Mouse (Mus musculus): ENCODE data around the gene Timm8b. TPM values are rescaled to one million over a fixed set of nuclear protein-coding genes. Genes with fewer than 3 reads are reported as not detected.

The Timm8b gene
- polyA plus RNA-seq, 1 experiment from 2014 or later: 327 TPM

DNA sequence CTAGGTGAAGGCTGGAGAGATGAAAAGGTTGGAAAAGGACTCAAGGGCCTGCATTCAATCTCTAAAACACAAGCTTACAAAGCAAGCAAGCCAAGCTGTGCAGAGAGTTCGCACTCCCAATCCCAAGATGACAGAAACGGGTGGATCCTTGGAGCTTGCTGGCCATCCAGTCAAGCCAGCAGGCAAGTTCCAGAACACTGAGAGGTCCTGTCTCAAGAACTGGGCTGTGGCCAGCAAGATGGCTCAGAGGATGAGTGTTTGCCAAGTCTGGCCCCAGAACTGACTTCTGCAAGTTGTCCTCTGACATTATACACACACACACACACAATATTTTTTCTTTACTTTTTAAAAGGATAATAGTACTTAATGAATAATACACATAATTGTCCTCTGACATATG, 35.8 kb upstream of the Timm8b start:
- H3K9ac ChIP-seq (replicated peaks; ENCODE audit: low read depth, low read length): no peak overlapping the region
- H3K4me3 ChIP-seq (replicated peaks; ENCODE audit: low read length): no peak overlapping the region
- no peak overlapping the region for H3K27ac ChIP-seq (ENCODE audit: low read length)
- no peaks in the 10 kb centered on the region for H3K9me3 ChIP-seq (ENCODE audit: control insufficient read depth, low read length)
- no peak overlapping the region for H3K4me2 ChIP-seq (ENCODE audit: low read length)
- H3K36me3 ChIP-seq (ENCODE audit: control insufficient read depth, insufficient read depth): no peaks in the 10 kb centered on the region
- no peak for ATAC-seq
- no peaks in the 10 kb centered on the region for H3K27me3 ChIP-seq (replicated peaks; ENCODE audit: control insufficient read depth, insufficient read depth, low read length)
- WGBS: 85% methylated on average over 2 of the region's 2 CpGs
- H3K4me1 ChIP-seq (replicated peaks; ENCODE audit: control insufficient read depth, insufficient read depth, low read length): no peaks in the 10 kb centered on the region

DNA sequence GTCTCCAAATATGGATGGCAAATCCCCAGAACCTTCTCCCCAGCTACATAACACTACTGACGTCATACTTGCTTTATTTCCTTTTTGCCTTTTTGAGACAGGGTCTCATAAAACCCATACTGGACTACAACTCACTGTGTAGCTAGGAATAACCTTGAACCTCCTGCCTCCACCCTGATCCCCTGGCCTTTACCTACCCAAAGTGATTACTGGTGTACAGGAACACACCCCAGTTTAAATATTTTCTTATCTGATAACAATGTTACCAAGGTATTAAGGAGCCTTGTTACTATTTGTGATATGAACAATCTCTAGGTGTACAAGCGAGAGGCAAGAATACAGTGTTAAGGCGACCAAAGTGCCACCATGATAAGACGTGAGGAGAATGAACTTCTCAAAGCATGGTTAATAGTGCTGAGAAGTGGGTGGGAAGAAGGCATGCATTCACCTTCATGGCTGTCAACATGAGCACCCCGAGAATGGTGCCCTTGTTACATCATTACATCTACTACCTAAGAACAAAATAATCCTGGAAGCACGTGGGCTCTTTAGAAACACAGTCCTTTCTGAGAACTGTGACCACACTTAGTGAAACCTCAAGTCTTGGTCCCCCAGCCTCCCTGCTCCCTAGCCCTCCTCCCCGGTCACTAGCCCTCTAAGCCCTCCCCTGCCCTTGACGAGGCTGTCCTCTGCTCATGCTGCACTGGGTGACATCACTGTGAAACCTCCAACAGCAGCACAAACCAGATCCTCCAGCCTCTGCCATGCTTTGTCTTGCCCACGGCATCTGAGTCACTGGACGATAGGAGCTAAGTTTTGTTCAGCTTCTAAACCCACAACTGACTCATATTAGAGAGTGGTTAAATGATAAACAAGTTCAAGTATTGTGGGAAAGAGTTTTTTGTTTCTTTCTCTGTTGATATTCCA, 33.8 kb upstream of the Timm8b start:
- Histone ChIP-seq H3K27ac (ENCODE audit: low read length) (no peak overlapping the region), H3K9ac (replicated peaks; ENCODE audit: low read depth, low read length) (no peak overlapping the region), H3K9me3 (ENCODE audit: control insufficient read depth, low read length) (no peaks in the 10 kb centered on the region), H3K4me2 (ENCODE audit: low read length) (no peak overlapping the region), H3K4me3 (replicated peaks; ENCODE audit: low read length) (no peak overlapping the region), H3K4me1 (replicated peaks; ENCODE audit: control insufficient read depth, insufficient read depth, low read length) (no peaks in the 10 kb centered on the region), H3K36me3 (ENCODE audit: control insufficient read depth, insufficient read depth) (no peaks in the 10 kb centered on the region), H3K27me3 (replicated peaks; ENCODE audit: control insufficient read depth, insufficient read depth, low read length) (no peaks in the 10 kb centered on the region)
- 80% methylated on average over 10 of the region's 10 CpGs for WGBS
- ATAC-seq: no peak

GRCm38 (mm10) chr9:50580370-50580769, 23.3 kb upstream of the Timm8b start:
- no peak overlapping the region for H3K4me2 ChIP-seq (ENCODE audit: low read length)
- ATAC-seq: no peak
- no peak overlapping the region for H3K4me3 ChIP-seq (replicated peaks; ENCODE audit: low read length)
- no peak overlapping the region for H3K9ac ChIP-seq (replicated peaks; ENCODE audit: low read depth, low read length)
- H3K27ac ChIP-seq (ENCODE audit: low read length): no peak overlapping the region
- no peaks in the 10 kb centered on the region for H3K27me3 ChIP-seq (replicated peaks; ENCODE audit: control insufficient read depth, insufficient read depth, low read length)
- H3K4me1 ChIP-seq (replicated peaks; ENCODE audit: control insufficient read depth, insufficient read depth, low read length): no peaks in the 10 kb centered on the region
- no peaks in the 10 kb centered on the region for H3K36me3 ChIP-seq (ENCODE audit: control insufficient read depth, insufficient read depth)
- no peaks in the 10 kb centered on the region for H3K9me3 ChIP-seq (ENCODE audit: control insufficient read depth, low read length)
- WGBS: 35% methylated on average over 4 of the region's 4 CpGs

DNA sequence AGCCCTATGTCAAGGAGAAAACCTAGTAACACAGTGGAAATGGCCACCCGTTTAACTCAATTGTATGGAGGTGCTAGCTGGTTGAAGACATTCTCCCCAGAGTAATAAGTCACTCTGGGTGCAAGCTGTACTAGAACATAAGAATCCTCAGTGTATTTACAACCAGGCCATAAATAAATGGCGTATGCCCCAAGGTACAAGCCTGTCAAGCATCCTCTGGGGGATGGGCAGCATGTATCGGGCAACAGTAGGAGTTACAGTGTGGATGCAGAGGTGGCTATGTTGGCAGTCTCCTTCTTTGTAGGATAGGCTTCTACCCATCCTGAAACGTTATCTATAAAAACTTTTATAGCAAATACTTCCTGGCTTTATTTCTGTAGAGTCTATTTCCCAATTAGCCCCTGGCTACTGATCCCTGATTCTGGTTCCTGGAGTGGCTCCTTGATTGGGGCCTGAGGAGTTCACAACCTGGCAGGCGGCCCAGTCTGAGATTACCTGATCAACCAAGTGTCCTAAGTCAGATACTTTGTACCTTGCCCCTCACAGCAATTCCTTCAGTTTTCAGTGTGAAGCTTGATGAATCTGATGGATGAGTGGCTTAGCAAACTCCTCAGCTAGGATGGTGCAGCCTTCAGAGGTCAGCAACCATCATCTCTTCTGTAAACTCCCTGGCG, 18.4 kb upstream of the Timm8b start:
- no peak for ATAC-seq
- WGBS: 87% methylated on average over 6 of the region's 6 CpGs

GRCm38 (mm10) chr9:50586955-50587354, 16.8 kb upstream of the Timm8b start:
- H3K9ac ChIP-seq (replicated peaks; ENCODE audit: low read depth, low read length): no peak overlapping the region
- no peak for ATAC-seq
- no peak overlapping the region for H3K27ac ChIP-seq (ENCODE audit: low read length)
- H3K9me3 ChIP-seq (ENCODE audit: control insufficient read depth, low read length): no peaks in the 10 kb centered on the region
- H3K36me3 ChIP-seq (ENCODE audit: control insufficient read depth, insufficient read depth): no peaks in the 10 kb centered on the region
- no peak overlapping the region for H3K4me3 ChIP-seq (replicated peaks; ENCODE audit: low read length)
- H3K27me3 ChIP-seq (replicated peaks; ENCODE audit: control insufficient read depth, insufficient read depth, low read length): no peaks in the 10 kb centered on the region
- WGBS: 81% methylated on average over 4 of the region's 4 CpGs
- H3K4me1 ChIP-seq (replicated peaks; ENCODE audit: control insufficient read depth, insufficient read depth, low read length): no peaks in the 10 kb centered on the region
- H3K4me2 ChIP-seq (ENCODE audit: low read length): no peak overlapping the region

More for the DNA sequence above, 18.4 kb upstream of the Timm8b start:
- Histone ChIP-seq H3K36me3 (ENCODE audit: control insufficient read depth, insufficient read depth) (no peaks in the 10 kb centered on the region), H3K27ac (ENCODE audit: low read length) (no peak overlapping the region), H3K4me1 (replicated peaks; ENCODE audit: control insufficient read depth, insufficient read depth, low read length) (no peaks in the 10 kb centered on the region), H3K27me3 (replicated peaks; ENCODE audit: control insufficient read depth, insufficient read depth, low read length) (no peaks in the 10 kb centered on the region), H3K9me3 (ENCODE audit: control insufficient read depth, low read length) (no peaks in the 10 kb centered on the region), H3K9ac (replicated peaks; ENCODE audit: low read depth, low read length) (no peak overlapping the region), H3K4me3 (replicated peaks; ENCODE audit: low read length) (no peak overlapping the region), H3K4me2 (ENCODE audit: low read length) (no peak overlapping the region)

DNA sequence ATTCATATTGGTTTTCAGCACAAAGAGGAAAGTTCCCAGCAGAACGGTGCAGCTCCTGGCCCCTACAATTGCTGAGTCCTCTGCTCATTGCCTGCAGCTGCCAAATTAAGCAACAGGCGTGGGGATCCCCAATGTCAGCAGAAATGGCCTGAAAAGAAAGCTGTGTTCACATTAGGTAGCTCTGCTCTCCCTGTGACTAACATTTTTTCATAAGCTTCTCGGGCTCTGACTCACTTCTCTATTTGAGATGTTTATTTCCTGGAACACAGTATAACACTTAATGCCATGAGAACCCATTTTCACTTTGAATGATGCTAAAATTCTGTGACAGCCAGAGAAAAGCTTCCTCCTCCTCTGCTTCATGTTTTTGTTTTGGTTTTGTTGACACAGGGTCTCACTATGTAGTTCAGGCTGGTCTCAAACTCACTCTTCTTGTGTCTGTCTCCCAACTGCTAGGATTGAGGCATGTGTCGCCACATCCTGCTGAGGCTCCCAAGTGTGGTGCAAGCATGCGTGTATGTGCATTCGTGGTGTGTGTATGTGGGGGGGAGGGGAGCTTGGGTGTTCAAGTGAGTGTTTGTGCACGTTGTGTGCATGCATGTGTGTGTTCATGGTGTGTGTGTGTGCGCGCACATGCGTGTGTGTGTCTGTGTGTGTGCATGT, 12.7 kb upstream of the Timm8b start:
- Histone ChIP-seq H3K9me3 (ENCODE audit: control insufficient read depth, low read length) (no peaks in the 10 kb centered on the region), H3K36me3 (ENCODE audit: control insufficient read depth, insufficient read depth) (no peaks in the 10 kb centered on the region; the same call in 1 of the 2 replicates), H3K4me2 (ENCODE audit: low read length) (no peak overlapping the region), H3K4me1 (replicated peaks; ENCODE audit: control insufficient read depth, insufficient read depth, low read length) (no peaks in the 10 kb centered on the region), H3K27me3 (replicated peaks; ENCODE audit: control insufficient read depth, insufficient read depth, low read length) (no peaks in the 10 kb centered on the region), H3K27ac (ENCODE audit: low read length) (no peak overlapping the region), H3K4me3 (replicated peaks; ENCODE audit: low read length) (no peak overlapping the region), H3K9ac (replicated peaks; ENCODE audit: low read depth, low read length) (no peak overlapping the region)
- ATAC-seq: no peak
- 75% methylated on average over 10 of the region's 10 CpGs for WGBS

GRCm38 (mm10) chr9:50592955-50593354, 10.8 kb upstream of the Timm8b start:
- peaks cover 9% of the 10 kb centered on the region for H3K36me3 ChIP-seq (ENCODE audit: control insufficient read depth, insufficient read depth)
- H3K4me2 ChIP-seq (ENCODE audit: low read length): no peak overlapping the region
- no peak overlapping the region for H3K27ac ChIP-seq (ENCODE audit: low read length)
- H3K27me3 ChIP-seq (replicated peaks; ENCODE audit: control insufficient read depth, insufficient read depth, low read length): no peaks in the 10 kb centered on the region
- no peak overlapping the region for H3K4me3 ChIP-seq (replicated peaks; ENCODE audit: low read length)
- no peaks in the 10 kb centered on the region for H3K4me1 ChIP-seq (replicated peaks; ENCODE audit: control insufficient read depth, insufficient read depth, low read length)
- H3K9ac ChIP-seq (replicated peaks; ENCODE audit: low read depth, low read length): no peak overlapping the region
- no peaks in the 10 kb centered on the region for H3K9me3 ChIP-seq (ENCODE audit: control insufficient read depth, low read length)
- 90% methylated on average over 9 of the region's 9 CpGs for WGBS
- no peak for ATAC-seq

DNA sequence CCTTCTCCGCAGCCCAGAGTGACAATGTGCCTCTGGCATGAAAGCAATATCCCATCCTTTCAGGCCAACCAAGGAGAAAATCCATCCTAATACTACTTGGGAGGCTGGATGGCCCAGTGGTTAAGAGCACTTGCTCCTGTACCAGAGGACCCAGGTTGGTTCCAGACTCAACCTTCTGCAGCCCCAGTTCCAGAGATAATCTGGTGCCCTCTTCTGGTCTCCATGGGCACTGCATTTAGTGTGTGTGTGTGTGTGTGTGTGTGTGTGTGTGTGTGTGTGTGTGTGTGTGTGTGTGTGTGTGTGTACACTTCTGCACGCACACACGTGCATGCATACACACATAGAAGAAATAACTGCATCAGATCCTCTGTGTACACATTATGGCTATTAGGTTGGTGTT, 10.2 kb upstream of the Timm8b start:
- H3K27ac ChIP-seq (ENCODE audit: low read length): no peak overlapping the region
- H3K4me3 ChIP-seq (replicated peaks; ENCODE audit: low read length): no peak overlapping the region
- H3K27me3 ChIP-seq (replicated peaks; ENCODE audit: control insufficient read depth, insufficient read depth, low read length): no peaks in the 10 kb centered on the region
- 88% methylated on average over 3 of the region's 3 CpGs for whole genome bisulfite sequencing
- no peaks in the 10 kb centered on the region for H3K4me1 ChIP-seq (replicated peaks; ENCODE audit: control insufficient read depth, insufficient read depth, low read length)
- ATAC-seq: no peak
- no peak overlapping the region for H3K4me2 ChIP-seq (ENCODE audit: low read length)
- H3K9me3 ChIP-seq (ENCODE audit: control insufficient read depth, low read length): no peaks in the 10 kb centered on the region
- no peak overlapping the region for H3K9ac ChIP-seq (replicated peaks; ENCODE audit: low read depth, low read length)
- peaks cover 11% of the 10 kb centered on the region for H3K36me3 ChIP-seq (ENCODE audit: control insufficient read depth, insufficient read depth)

- 79% methylated on average over 12 of the region's 12 CpGs for WGBS
- H3K27me3 ChIP-seq (replicated peaks; ENCODE audit: control insufficient read depth, insufficient read depth, low read length): no peaks in the 10 kb centered on the region
- no peak for ATAC-seq
- no peaks in the 10 kb centered on the region for H3K4me1 ChIP-seq (replicated peaks; ENCODE audit: control insufficient read depth, insufficient read depth, low read length)
- no peaks in the 10 kb centered on the region for H3K9me3 ChIP-seq (ENCODE audit: control insufficient read depth, low read length)
- no peak overlapping the region for H3K4me2 ChIP-seq (ENCODE audit: low read length)
- no peak overlapping the region for H3K9ac ChIP-seq (replicated peaks; ENCODE audit: low read depth, low read length)
- no peak overlapping the region for H3K27ac ChIP-seq (ENCODE audit: low read length)
- no peak overlapping the region for H3K4me3 ChIP-seq (replicated peaks; ENCODE audit: low read length)
- peaks cover 14% of the 10 kb centered on the region for H3K36me3 ChIP-seq (ENCODE audit: control insufficient read depth, insufficient read depth)
These were observed 8.8 kb upstream of the Timm8b start for GRCm38 (mm10) chr9:50594794-50595417.

All from forebrain, embryonic 16.5 days (tissue).